Mouse (Mus musculus) intestine, postnatal 0 days (tissue): ENCODE data around the gene Rpain. TPM values are rescaled to one million over a fixed set of nuclear protein-coding genes. Genes with fewer than 3 reads are reported as not detected.

Experiments used
- ATAC-seq: fragments of 200-750 bp; cut with Nextera tagmentation; 2 replicates; pipeline ENCODE4 v1.8.0; 2017; ENCODE audit warnings: mild to moderate bottlenecking, moderate TSS enrichment, moderate library complexity
- H3K27ac ChIP-seq: fragments of 300-500 bp; sonication (generic); 2 replicates; pipeline ENCODE4 v1.5.1; 2014; ENCODE audit warnings: mild to moderate bottlenecking, low read depth, low read length, moderate library complexity
- H3K27me3 ChIP-seq: fragments of 300-500 bp; sonication (generic); replicated peaks from 2 replicates; pipeline ENCODE4 v1.6.1; 2014; ENCODE audit warnings: low read length, mixed read lengths; ENCODE audit not compliant: control insufficient read depth, insufficient read depth
- H3K36me3 ChIP-seq: fragments of 300-500 bp; sonication (generic); 2 replicates; pipeline ENCODE4 v1.6.1; 2014; ENCODE audit warnings: mild to moderate bottlenecking, moderate library complexity; ENCODE audit not compliant: control insufficient read depth, insufficient read depth
- H3K4me1 ChIP-seq: fragments of 300-500 bp; sonication (generic); replicated peaks from 2 replicates; pipeline ENCODE4 v1.6.1; 2014; ENCODE audit warnings: antibody characterized with exemption, low read length, mixed read lengths; ENCODE audit not compliant: control insufficient read depth, insufficient read depth
- H3K4me2 ChIP-seq: fragments of 300-500 bp; sonication (generic); replicated peaks from 2 replicates; pipeline ENCODE4 v1.6.1; 2014; ENCODE audit warnings: low read depth, mild to moderate bottlenecking, moderate library complexity
- H3K4me3 ChIP-seq: fragments of 300-500 bp; sonication (generic); 2 replicates; pipeline ENCODE4 v1.5.1; 2014; ENCODE audit warnings: low read depth, low read length
- H3K9ac ChIP-seq: fragments of 300-500 bp; sonication (generic); 2 replicates; pipeline ENCODE4 v1.6.1; 2014; ENCODE audit warnings: mild to moderate bottlenecking, low read depth, low read length
- H3K9me3 ChIP-seq: fragments of 300-500 bp; sonication (generic); 2 replicates; pipeline ENCODE4 v1.6.1; 2016; ENCODE audit warnings: mixed run types; ENCODE audit not compliant: control insufficient read depth
- CTCF ChIP-seq: sonication (generic); IDR thresholded peaks from 2 replicates; pipeline ENCODE4 v1.5.1; 2016; ENCODE audit warnings: low read depth, mild to moderate bottlenecking, control low read depth, antibody characterized with exemption, moderate library complexity
- WGBS: fragments of 180-500 bp; shearing (Covaris S2); extraction: QIAGEN DNeasy Blood & Tissue Kit; methylation state at CpG from one replicate; pipeline ENCODE4 v1.1.7; 2014; 5-methylcytosine and 5-hydroxymethylcytosine counted together
- polyA plus RNA-seq: library from polyadenylated mRNA; unstranded; fragments of >200 nt; fragmentation: Nextera tagmentation; extraction: Ambion mirVana; gene quantifications from 2 replicates; pipeline ENCODE4 v1.2.1, GENCODE M21; 2015

Gene Rpain
- polyA plus RNA-seq, 1 experiment from 2014 or later: 42.8 TPM

- H3K4me2 ChIP-seq: peak within 1 kb of the TSS; percentile 84
- H3K36me3 ChIP-seq: peaks cover 7% of the 10 kb centered on the region; the same call in 1 of the 2 replicates
- no peaks in the 10 kb centered on the region for H3K9me3 ChIP-seq
- peaks cover 7% of the 10 kb centered on the region; the same call in 1 of the 2 replicates for H3K4me1 ChIP-seq
- no peak for TF ChIP-seq CTCF
- ATAC-seq: peak; percentile 100
- H3K9ac ChIP-seq: peak within 1 kb of the TSS; percentile 80
- WGBS: under 1% methylated on average over 71 of the region's 71 CpGs
- H3K27me3 ChIP-seq: no peaks in the 10 kb centered on the region
- peak within 1 kb of the TSS; percentile 87 for H3K27ac ChIP-seq
- H3K4me3 ChIP-seq: peak within 1 kb of the TSS; percentile 93
Measured at GRCm38 (mm10) chr11:71019201-71020068, 49.4 kb downstream of the Rpain start, which contains the start of the genes Mis12 and Derl2. Gene Mis12, plus strand, starts transcription at chr11:71019611. Gene Derl2, minus strand, starts transcription at chr11:71019841.

Other genes with a start within 250 kb of the Rpain start
- 4.4 and 5.0 TPM in 2 replicates for gene Zfp3, start 206.0 kb upstream of the Rpain start, polyA plus RNA-seq
- 1.9 and 2.0 TPM in 2 replicates for gene Scimp, start 157.6 kb upstream of the Rpain start, polyA plus RNA-seq
- 90.9 and 104 TPM in 2 replicates for gene Rabep1, start 125.4 kb upstream of the Rpain start, polyA plus RNA-seq
- gene Nup88, start 240 bp upstream of the Rpain start, polyA plus RNA-seq: 35.8 and 37.3 TPM in 2 replicates
- 137 and 145 TPM in 2 replicates for gene C1qbp, start 12.8 kb downstream of the Rpain start, polyA plus RNA-seq
- gene Dhx33, start 34.2 kb downstream of the Rpain start, polyA plus RNA-seq: 3.5 and 3.6 TPM in 2 replicates
- 10.3 and 11.2 TPM in 2 replicates for gene Mis12, start 49.4 kb downstream of the Rpain start, polyA plus RNA-seq
- 76.0 and 77.4 TPM in 2 replicates for gene Derl2, start 49.6 kb downstream of the Rpain start, polyA plus RNA-seq
- 17.6 and 20.4 TPM in 2 replicates for gene 6330403K07Rik, start 63.3 kb downstream of the Rpain start, polyA plus RNA-seq
- 0.05 TPM in 2 replicates for gene Nlrp1a, start 174.5 kb downstream of the Rpain start, polyA plus RNA-seq